Mouse (Mus musculus) spleen, embryonic (tissue): ENCODE results near the gene Arpc3.

Source experiments
- CTCF ChIA-PET: fragments of 350-600 bp; sonication (Branson Sonifier 250); formaldehyde crosslinking; loops from one replicate; lab custom pipeline; 2022; lab: Charles Lee

Gene Arpc3

GRCm38 (mm10) chr5:122391786-122392180, at the start of gene Arpc3:
Gene Arpc3, plus strand, starts transcription at chr5:122391878.
- CTCF ChIA-PET, result interaction anchor here (0.6 to 0.7 kb wide), 4 partner anchors 12 to 1074 kb away, joined by 3 to 4 read pairs (median 3); no protein-coding TSS in a partner anchor

GRCm38 (mm10) chr5:122342874-122343273, 48.8 kb upstream of the Arpc3 start:
- CTCF ChIA-PET, result interaction anchor here (0.5 to 2.4 kb wide), 4 partner anchors 12 to 638 kb away, joined by 3 to 8 read pairs (median 6); no protein-coding TSS in a partner anchor

GRCm38 (mm10) chr5:122343768-122344167, 47.9 kb upstream of the Arpc3 start:
- CTCF ChIA-PET, result interaction anchor here (0.5 to 2.4 kb wide), 7 partner anchors 11 to 245 kb away, joined by 3 to 8 read pairs (median 3); partner anchors contain the start of gene Tctn1

- CTCF ChIA-PET, result interaction anchor here (0.6 to 2.4 kb wide), 6 partner anchors 21 to 1056 kb away, joined by 3 to 8 read pairs (median 3); partner anchors contain the start of gene Tctn1
Measured at GRCm38 (mm10) chr5:122344260-122344659, 47.4 kb upstream of the Arpc3 start.

- CTCF ChIA-PET, result no interaction called here
Measured at GRCm38 (mm10) chr5:122345777-122346176, 45.9 kb upstream of the Arpc3 start.

GRCm38 (mm10) chr5:122353807-122354491, 37.7 kb upstream of the Arpc3 start, which contains the start of the genes Rad9b and Vps29:
Gene Rad9b, minus strand, starts transcription at chr5:122354233.
Gene Vps29, plus strand, starts transcription at chr5:122354369.
- CTCF ChIA-PET, result interaction anchor here (0.5 to 1.1 kb wide), 3 partner anchors 11 to 190 kb away, joined by 5 to 6 read pairs (median 5); no protein-coding TSS in a partner anchor

GRCm38 (mm10) chr5:122354492-122355067, 37.1 kb upstream of the Arpc3 start:
- CTCF ChIA-PET, result interaction anchor here (0.6 to 1.1 kb wide), 2 partner anchors 11 to 191 kb away, joined by 5 read pairs; no protein-coding TSS in a partner anchor

- CTCF ChIA-PET, result interaction anchor here (0.6 kb wide), 1 partner anchor 695 kb away, joined by 5 read pairs; no protein-coding TSS in a partner anchor
Measured at GRCm38 (mm10) chr5:122371591-122372191, 20.0 kb upstream of the Arpc3 start, which contains the start of gene Gpn3. Gene Gpn3, plus strand, starts transcription at chr5:122371876.

GRCm38 (mm10) chr5:122372192-122372769, 19.4 kb upstream of the Arpc3 start, which contains the start of gene Fam216a:
Gene Fam216a, minus strand, starts transcription at chr5:122372364.
- CTCF ChIA-PET, result interaction anchor here (0.7 kb wide), 1 partner anchor 12 kb away, joined by 3 read pairs; no protein-coding TSS in a partner anchor

DNA sequence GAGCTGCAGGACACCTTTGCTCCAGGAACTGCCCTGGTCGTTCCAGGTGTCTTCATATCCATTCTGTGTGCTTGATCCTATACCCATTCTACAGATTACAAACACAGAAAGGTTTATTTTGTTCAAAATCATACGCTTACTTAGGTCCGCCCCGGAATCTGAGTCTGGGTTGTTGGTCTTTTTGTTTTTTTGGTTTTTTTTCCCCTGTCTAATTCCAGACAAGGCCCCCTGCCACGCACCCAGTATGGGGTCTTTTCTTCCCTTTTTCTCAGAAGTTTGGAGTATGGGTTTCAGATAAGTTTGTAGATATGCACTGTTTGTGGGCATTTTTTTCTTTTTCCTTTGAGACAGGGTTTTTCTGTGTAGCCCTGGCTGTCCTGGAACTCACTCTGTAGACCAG, 18.8 kb upstream of the Arpc3 start:
- CTCF ChIA-PET, result interaction anchor here (0.7 kb wide), 1 partner anchor 12 kb away, joined by 3 read pairs; no protein-coding TSS in a partner anchor

DNA sequence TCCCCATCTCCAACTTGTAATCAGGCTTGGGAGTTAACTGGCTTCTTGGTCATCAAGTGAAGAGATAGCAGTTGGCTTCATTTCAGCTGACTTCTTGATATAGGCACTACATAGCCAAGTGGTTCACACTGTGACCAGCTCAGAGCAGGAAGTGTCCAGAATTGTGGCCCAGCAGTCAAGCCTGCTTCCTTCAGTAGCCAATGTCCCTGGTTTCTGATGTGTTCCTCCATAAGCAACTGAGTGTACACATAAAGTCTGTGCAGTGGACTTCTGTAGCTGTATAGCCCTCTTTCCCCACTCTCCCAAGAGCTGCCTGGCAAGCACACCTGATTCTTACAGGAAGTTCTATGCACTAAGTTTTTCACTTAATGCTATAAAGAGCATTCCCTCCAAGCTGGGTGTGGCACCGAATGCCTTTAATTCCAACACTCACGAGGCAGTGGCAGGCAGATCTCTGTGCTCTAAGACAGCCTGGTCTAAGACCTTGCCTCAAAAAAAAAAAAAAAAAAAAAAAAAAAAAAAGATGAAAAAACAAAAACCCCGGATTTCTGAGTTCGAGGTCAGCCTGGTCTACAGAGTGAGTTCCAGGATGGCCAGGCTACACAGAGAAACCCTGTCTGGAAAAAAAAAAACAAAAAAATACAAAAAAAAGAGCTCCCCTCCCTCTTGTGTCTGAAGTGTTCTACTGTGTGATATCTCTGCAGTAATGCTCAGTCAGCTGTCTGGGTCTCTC, 14.4 kb upstream of the Arpc3 start:
- CTCF ChIA-PET, result interaction anchor here (0.7 to 1.3 kb wide), 2 partner anchors 13 to 44 kb away, joined by 3 to 18 read pairs; no protein-coding TSS in a partner anchor

GRCm38 (mm10) chr5:122378171-122378570, 13.5 kb upstream of the Arpc3 start:
- CTCF ChIA-PET, result interaction anchor here (0.7 kb wide), 1 partner anchor 43 kb away, joined by 18 read pairs; no protein-coding TSS in a partner anchor

GRCm38 (mm10) chr5:122379374-122380155, 12.1 kb upstream of the Arpc3 start:
- CTCF ChIA-PET, result interaction anchor here (0.6 to 1.3 kb wide), 4 partner anchors 13 to 250 kb away, joined by 3 to 7 read pairs (median 4); partner anchors contain the start of gene Tctn1

- CTCF ChIA-PET, result interaction anchor here (0.6 to 0.8 kb wide), 3 partner anchors 13 to 1013 kb away, joined by 3 to 8 read pairs (median 5); no protein-coding TSS in a partner anchor
Measured at GRCm38 (mm10) chr5:122390006-122390405, 1.7 kb upstream of the Arpc3 start.

- CTCF ChIA-PET, result interaction anchor here (0.8 kb wide), 1 partner anchor 14 kb away, joined by 3 read pairs; no protein-coding TSS in a partner anchor
Measured at GRCm38 (mm10) chr5:122390671-122391070, 1.0 kb upstream of the Arpc3 start.

- CTCF ChIA-PET, result interaction anchor here (0.6 to 0.7 kb wide), 3 partner anchors 113 to 1074 kb away, joined by 3 to 4 read pairs (median 3); no protein-coding TSS in a partner anchor
Measured at GRCm38 (mm10) chr5:122391178-122391785, 396 bp upstream of the Arpc3 start.

- CTCF ChIA-PET, result interaction anchor here (0.6 kb wide), 3 partner anchors 13 to 1073 kb away, joined by 3 to 4 read pairs (median 3); no protein-coding TSS in a partner anchor
Measured at GRCm38 (mm10) chr5:122392227-122393004, 738 bp downstream of the Arpc3 start.
